Mouse (Mus musculus) Patski (cell line): ENCODE results near the gene Haus2. TPM values are rescaled to one million over a fixed set of nuclear protein-coding genes. Genes with fewer than 3 reads are reported as not detected.
"Not testable (repeated sequence)": the region's sequence is repeated elsewhere in the genome, so short reads cannot be mapped to it uniquely, and the experiment has no call there.

Experiments used
- ATAC-seq: fragments of 100-300 bp; one replicate; pipeline ENCODE4 v1.8.0; 2021
- CTCF ChIA-PET: fragments of 350-600 bp; sonication (Branson Sonifier 250); formaldehyde crosslinking; loops from one replicate; lab custom pipeline; 2022; ENCODE audit warnings: inconsistent platforms; lab: Charles Lee
- POLR2A ChIA-PET: fragments of 350-600 bp; sonication (Branson Sonifier 250); formaldehyde crosslinking; loops from one replicate; lab custom pipeline; 2022; ENCODE audit warnings: antibody characterized with exemption, inconsistent platforms; lab: Charles Lee
- DNase-seq: peaks from one replicate; pipeline ENCODE4 v3.0.0-alpha.2; 2011; ENCODE audit warnings: low read depth, low spot score
- H3K27me3 ChIP-seq: fragments of 371-371 bp; one replicate; pipeline ENCODE4 v1.5.1; 2021
- CTCF ChIP-seq: fragments of 100-300 bp; IDR thresholded peaks from one replicate; pipeline ENCODE4 v1.5.1; 2021
- in situ Hi-C: fragments of 300-500 bp; cut with MboI; formaldehyde crosslinking; loops from 3 replicates; pipeline ENCODE4 v1.11.1; 2018; ENCODE audit warnings: low pct_unique_long_range_greater_than_20kb, mixed read lengths
- polyA plus RNA-seq: library from polyadenylated mRNA; unstranded; gene quantifications from one replicate; pipeline ENCODE4 v1.2.3, GENCODE M21; 2021

Haus2 gene
- 13.4 TPM for polyA plus RNA-seq

DNA sequence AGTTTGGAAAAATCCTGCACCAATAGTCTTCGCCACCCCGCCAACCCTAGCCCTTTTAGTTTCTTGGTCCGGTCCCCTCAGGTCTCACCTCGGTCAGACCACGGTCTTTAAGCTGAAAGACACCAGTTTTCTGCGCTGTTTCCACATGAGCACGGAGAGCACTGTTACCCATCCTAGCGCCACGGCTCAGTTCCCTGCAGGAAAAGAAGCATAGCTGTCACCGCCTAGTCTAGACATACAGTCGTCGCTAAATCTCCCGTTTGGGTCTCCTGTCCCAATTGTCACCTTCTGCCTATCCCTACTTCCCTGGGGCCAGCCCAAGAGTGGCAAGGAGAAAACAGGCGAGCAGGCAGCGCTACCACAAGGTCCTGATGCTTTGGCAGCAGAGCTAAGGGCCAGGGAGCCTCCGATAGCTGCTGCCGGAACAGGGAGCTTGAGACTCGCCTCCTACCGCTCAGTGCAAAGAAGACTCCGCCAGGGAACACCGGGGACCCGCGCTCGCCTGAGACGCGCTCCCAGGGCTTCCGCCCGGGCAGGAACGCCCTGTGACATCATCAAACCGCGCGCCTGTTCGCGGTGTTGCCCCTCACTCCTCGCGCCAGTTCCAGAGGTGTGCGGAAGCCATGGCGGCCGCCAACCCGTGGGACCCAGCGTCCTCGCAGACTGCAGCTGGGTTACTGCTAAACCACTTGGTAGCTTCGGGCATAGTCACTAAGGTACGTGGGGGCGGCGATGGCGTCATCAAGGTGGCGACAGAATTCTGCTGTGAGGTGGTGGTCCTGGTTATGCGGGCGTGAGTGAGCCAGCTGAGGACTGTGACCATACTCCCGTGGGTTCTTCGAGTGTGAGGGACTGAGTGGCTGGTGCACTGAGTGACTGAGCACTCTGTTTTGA, at the start of gene Haus2, which contains the start of gene Lrrc57:
TSS of gene Haus2 (plus strand) at position 554 of the 894 bp plus-strand sequence.
TSS of gene Lrrc57 (minus strand) at position 691 of the 894 bp plus-strand sequence.
- in situ Hi-C loops, result no loop called here
- ChIA-PET POLR2A (interaction anchor here (0.9 to 1.3 kb wide), 2 partner anchors 10 to 258 kb away, joined by 3 read pairs; no protein-coding TSS in a partner anchor), CTCF (interaction anchor here (1.0 to 2.3 kb wide), 6 partner anchors 13 to 130 kb away, joined by 3 to 7 read pairs (median 3); no protein-coding TSS in a partner anchor)
- DNase-seq (peak; percentile 37), ATAC-seq (peak; percentile 83)
- TF ChIP-seq CTCF, result no peak
- H3K27me3 ChIP-seq, result no peaks in the 10 kb centered on the region

DNA sequence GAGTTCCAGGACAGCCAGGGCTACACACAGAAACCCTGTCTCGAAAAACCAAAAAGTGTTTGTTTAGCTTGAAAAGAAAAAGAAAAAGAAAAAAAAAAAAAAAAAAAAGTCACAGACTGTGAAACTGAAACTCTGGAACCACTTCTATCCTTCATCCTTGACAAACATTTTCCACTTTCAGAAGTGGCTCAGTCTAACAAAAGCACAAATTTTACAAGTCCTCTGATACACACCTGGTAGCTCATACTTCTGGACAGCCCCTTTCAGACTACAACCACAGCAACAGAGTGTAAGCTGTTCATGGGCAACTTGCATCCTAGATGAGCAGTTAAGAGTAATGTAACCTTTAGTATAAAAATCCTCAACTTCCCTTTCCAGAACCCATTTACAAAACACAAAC, 47.7 kb upstream of the Haus2 start:
- no peak for TF ChIP-seq CTCF
- in situ Hi-C loops, result no loop called here
- ChIA-PET POLR2A (no interaction called here), CTCF (interaction anchor here (0.9 to 1.2 kb wide), 3 partner anchors 9 to 25 kb away, joined by 4 to 5 read pairs (median 4); no protein-coding TSS in a partner anchor)
- ATAC-seq, result no peak
- DNase-seq, result no peak
- H3K27me3 ChIP-seq, result no peaks in the 10 kb centered on the region

DNA sequence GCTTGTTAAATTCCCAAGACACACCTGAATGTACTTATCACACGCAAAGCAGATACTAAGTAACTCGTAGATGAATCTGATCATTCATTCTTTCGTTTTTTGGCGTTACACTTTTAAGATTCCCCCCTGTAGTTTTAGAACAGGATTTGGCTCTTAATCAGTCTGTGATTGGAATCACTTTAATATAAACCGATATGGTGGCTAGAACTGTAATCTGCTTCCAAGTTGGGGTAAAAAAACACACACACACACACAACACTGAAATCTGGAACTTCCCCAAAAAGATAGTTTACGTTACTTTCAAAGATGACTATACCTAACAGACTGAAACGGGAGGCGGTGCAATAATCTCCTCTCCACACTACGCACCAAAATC, 46.3 kb upstream of the Haus2 start:
- no peak for TF ChIP-seq CTCF
- DNase-seq (no peak), ATAC-seq (no peak)
- in situ Hi-C loops, result no loop called here
- ChIA-PET POLR2A (interaction anchor here (0.6 to 0.8 kb wide), 3 partner anchors 10 to 169 kb away, joined by 3 read pairs; no protein-coding TSS in a partner anchor), CTCF (interaction anchor here (1.4 kb wide), 1 partner anchor 16 kb away, joined by 5 read pairs; no protein-coding TSS in a partner anchor)
- no peaks in the 10 kb centered on the region for H3K27me3 ChIP-seq

DNA sequence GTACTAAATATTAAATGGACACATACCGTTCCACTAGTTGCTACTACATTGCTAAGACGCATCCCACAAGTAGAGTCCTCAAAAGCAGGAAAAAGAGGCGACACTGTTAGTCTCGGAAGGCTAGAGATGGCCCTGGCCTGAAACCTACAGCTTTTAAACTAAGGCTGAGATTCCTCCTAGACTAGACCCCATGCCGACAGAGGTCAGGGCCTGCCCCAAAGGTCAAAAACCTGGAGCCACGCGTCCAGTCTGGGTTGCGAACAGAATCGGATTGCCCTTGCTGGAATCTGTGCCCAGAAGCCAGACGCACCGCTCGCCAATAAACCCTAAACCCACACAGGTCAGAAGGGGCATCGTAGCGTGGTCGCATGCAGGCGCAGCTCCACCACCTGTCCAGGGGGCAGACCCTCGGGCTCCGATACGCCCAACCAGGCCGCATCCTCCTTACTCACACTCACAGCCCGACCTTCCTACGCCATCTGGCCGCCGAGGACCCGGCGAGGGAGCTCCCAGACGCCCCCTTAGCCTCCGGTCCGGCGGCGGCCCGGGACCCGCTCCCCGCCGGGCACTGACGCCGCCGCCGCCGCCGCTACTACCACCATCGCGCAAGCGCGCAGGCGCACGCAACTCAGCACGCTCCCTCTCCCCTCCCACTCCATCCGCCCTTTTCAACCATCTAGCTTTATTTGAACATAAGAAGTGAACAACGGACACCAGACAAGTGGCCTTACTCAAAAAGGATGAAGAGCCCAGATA, 45.8 kb upstream of the Haus2 start, which contains the start of gene Zfp106:
TSS of gene Zfp106 (minus strand) at position 609 of the 756 bp plus-strand sequence.
- TF ChIP-seq CTCF, result no peak
- ATAC-seq, result no peak
- in situ Hi-C loops, result no loop called here
- CTCF ChIA-PET, result interaction anchor here (0.9 to 1.4 kb wide), 2 partner anchors 17 to 28 kb away, joined by 3 to 5 read pairs; no protein-coding TSS in a partner anchor
- no peaks in the 10 kb centered on the region for H3K27me3 ChIP-seq
- POLR2A ChIA-PET, result interaction anchor here (0.8 kb wide), 1 partner anchor 10 kb away, joined by 3 read pairs; no protein-coding TSS in a partner anchor
- no peak for DNase-seq

DNA sequence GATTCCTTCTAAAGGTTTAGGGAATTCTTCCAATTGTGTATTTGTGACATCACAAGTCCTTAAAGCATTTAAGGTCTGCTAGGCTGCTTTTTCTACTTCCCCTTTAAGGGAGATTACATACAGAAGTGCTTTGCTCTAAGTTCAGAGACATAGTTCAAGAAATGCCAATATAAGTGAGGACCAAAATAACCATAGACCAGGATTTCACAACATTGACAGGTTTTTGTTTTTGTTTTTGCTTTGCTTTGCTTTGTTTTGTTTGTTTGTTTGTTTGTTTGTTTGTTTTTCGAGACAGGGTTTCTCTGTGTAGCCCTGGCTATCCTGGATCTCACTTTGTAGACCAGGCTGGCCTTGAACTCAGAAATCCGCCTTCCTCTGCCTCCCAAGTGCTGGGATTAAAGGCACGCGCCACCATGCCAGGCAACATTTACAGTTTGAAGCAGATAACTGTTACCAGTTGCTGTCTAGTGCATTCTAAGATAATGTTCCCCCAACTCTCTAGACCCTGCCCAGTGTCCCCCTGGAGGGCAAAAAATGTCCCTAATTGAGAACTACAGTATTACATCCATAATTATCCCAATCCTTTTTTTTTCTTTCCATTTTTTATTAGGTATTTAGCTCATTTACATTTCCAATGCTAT, 44.5 kb upstream of the Haus2 start:
- DNase-seq, CTCF ChIA-PET, ATAC-seq, in situ Hi-C loops, POLR2A ChIA-PET, H3K27me3 ChIP-seq: not testable (repeated sequence)

DNA sequence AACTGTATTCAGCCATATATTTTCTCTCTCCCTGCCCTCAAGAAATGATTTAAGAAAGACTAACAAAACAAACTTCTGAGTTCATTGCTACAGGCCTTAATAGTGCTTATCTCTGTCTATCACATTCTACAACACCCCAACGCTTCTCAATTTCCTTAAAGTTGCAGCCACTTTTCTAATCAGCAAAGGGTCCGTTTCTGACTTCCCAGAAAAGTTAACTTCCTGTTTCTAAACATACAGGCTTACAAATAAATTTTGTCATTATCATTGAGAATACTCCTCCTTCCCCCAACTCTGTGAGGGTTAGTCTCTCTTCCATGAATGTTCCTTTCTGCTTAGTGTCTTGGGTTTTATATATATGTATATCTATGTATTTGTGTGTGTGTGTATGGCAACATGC, 43.8 kb upstream of the Haus2 start:
- ATAC-seq (no peak), DNase-seq (no peak)
- ChIA-PET CTCF (no interaction called here), POLR2A (no interaction called here)
- in situ Hi-C loops, result no loop called here
- TF ChIP-seq CTCF, result no peak
- no peaks in the 10 kb centered on the region for H3K27me3 ChIP-seq

DNA sequence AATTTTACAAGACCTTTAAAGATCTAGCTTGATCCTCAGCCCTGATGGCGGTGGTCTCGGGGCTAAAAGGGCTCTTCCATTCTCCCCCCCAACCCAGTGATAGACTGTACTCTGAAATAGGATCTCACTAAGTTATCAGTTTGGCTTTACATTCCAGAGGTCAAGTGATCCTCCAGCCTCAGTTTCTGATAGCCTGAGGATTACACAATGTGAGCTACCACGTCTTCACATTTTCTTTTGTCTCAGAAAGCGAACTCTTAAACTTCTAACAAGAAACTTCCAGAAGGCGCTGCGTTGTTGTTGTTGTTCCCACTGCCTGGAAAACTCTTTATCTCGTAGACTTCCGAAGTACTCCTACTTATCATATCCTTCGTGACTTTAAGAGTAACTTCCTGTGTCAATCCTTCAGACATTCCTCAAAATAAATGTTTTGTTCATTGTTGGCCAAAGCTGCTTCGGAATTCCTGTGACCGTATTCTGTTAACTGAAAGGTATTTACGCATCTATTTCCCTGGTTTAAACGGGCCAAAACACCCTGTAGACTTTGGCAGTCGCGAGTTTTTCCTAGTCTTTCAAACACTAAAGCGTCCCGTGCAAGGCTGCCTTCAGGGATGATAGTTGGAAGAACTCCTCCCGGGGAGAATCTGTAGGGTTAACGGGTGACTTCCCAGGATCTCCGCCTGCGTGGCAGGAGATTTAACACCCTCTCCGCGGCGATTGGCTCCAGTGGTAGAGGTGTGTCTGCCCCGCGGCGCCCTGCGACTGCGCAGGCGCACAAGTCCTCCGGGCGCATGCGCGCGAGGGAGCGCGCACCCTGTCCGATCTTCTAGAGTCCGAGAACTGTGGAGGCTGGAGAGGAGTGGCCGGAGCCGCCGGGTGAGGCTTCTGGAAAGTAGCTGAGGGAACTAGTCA, 42.0 kb upstream of the Haus2 start, which contains the start of gene Snap23:
TSS of gene Snap23 (plus strand) at position 786 of the 912 bp plus-strand sequence.
- DNase-seq, result peak; percentile 89
- ChIA-PET CTCF (interaction anchor here (1.3 kb wide), 1 partner anchor 41 kb away, joined by 4 read pairs; no protein-coding TSS in a partner anchor), POLR2A (interaction anchor here (1.5 kb wide), 1 partner anchor 13 kb away, joined by 3 read pairs; no protein-coding TSS in a partner anchor)
- peak; percentile 86 for ATAC-seq
- in situ Hi-C loops, result no loop called here
- TF ChIP-seq CTCF, result no peak
- H3K27me3 ChIP-seq, result no peaks in the 10 kb centered on the region

DNA sequence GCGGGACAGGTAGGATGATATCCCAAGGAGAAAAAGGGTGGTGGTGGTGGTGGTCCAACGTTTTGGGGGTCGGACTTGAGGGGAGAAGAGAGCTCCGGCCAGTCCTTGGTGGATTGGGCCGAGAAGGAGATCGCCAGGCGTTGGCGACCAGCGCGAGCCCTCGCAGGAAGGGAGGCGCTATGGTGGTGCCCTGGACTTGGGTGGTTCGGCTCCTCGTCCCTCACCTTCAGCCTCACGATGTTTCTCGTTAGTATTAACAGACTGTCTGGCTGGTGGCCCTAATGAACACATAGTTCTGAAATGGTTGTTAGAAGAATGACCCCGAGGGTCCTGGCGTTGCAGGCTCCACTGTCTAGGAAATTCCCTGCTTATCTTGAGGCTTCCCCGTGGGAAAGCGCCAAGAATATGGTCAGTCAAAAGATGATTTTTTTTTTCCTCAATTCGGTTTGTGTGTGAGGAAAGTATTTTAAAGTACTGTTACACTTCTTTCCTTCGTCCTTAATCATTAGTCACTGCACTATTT, 41.3 kb upstream of the Haus2 start:
- TF ChIP-seq CTCF, result no peak
- in situ Hi-C loops, result no loop called here
- ChIA-PET POLR2A (interaction anchor here (0.6 to 1.5 kb wide), 2 partner anchors 13 to 1117 kb away, joined by 3 read pairs; no protein-coding TSS in a partner anchor), CTCF (interaction anchor here (1.3 kb wide), 1 partner anchor 40 kb away, joined by 4 read pairs; no protein-coding TSS in a partner anchor)
- H3K27me3 ChIP-seq, result no peaks in the 10 kb centered on the region
- ATAC-seq, result peak; percentile 79
- DNase-seq, result no peak
